Mouse (Mus musculus) kidney, postnatal 14 days (tissue): Measurements from ENCODE around the gene Ccnyl1.
A peak's percentile ranks its signal among the peaks of the same experiment; 100 is the strongest.
"Not testable (repeated sequence)": the region's sequence is repeated elsewhere in the genome, so short reads cannot be mapped to it uniquely, and the experiment has no call there.

Experiments
- DNase-seq: peaks from one replicate; pipeline ENCODE4 v3.0.0; 2022; ENCODE audit warnings: mixed read lengths

The Ccnyl1 gene

DNA sequence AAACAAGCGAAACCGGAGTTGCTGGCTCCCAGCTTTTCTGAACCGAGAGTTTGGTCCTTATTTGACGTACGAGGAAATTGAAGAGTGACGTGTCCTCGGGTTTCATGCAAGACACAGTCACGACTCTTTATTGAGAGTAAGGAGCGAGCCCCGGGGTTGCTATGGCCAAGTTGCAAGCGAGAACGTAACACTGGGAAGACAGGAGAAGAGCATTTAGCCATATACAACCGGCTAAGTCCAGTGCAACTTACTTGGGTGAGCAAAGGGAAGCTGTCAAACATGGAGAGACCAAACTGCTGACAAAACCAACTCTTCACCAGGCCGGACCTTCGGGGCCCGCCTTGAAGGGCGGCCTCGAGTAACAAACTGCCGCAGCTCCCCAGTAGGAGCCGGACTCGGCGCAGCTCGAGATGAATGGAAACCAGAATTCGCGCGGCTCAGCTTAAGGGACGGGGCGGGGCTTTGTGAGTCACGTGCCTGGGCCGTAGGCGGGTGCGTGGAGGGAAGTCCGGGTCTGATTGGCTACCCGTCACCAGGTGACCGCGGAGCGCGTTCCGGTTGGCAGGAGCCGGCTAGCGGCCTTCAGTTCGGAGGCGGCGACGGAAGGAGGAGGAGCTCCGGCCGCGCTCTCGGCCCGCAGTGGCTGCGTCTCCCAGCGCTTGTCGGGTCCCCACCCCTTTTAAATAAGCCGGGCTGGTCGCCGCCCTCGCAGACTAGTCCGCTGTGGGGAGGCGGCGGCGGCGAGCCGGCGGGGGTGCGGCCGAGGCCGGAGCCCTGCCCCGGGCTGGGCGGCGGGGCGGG, at the start of gene Ccnyl1:
Gene Ccnyl1 (plus strand): TSS at position 243 of the 801 bp plus-strand sequence.
- peak; percentile 99 for DNase-seq

DNA sequence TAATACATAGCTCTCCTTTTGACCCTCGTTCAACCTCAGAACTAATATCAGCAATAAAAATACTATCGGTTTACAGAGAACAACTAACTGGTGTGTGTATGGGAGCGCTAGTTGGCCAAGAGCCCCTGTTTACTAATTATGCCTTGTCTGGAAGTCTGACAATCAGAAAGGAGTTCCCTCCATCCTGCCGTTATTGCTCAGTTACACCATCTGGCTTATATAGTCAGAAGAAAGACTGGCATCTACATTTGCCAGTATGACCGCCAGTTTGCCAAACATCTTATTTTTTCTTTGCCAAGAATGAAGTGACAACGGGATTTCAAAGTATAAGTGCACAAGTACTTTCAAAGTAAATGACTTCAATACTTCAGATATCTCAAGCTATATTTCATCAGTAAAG, 49.2 kb upstream of the Ccnyl1 start:
- no peak for DNase-seq

DNA sequence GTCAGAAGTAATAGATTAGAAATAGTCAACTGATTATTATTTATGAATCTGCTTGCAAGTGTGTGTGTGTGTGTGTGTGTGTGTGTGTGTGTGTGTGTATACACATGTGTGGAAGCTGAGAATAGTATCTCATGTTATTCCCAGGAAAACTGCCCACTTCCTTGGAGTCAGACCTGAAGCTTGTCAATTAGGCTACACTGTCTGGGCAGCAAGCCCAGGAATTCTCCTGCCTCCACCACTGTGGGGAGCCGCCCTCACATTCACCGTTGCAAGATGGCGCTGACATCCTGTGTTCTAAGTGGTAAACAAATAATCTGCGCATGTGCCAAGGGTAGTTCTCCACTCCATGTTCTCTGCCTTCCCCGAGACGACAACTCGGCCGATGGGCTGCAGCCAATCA, 47.7 kb upstream of the Ccnyl1 start:
- not testable (repeated sequence) for DNase-seq

DNA sequence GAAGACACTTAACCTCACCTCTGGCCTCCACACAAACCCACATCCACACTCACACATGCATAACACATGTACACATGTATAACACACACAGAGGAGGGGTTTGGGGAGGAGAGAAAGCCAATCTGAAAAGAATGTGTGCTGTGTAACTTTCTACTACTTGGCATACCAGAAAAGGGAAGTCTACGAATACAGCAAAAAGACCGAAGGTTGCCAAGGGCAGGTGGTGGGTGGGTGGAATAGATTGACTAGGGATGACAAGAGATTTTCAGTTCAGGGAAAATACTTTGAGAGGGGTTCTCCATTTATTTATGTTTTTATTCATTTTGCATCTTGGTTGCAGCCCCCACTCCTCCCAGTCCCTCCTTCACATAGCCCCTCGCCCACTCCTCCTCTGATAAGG, 45.7 kb upstream of the Ccnyl1 start:
- no peak for DNase-seq

DNA sequence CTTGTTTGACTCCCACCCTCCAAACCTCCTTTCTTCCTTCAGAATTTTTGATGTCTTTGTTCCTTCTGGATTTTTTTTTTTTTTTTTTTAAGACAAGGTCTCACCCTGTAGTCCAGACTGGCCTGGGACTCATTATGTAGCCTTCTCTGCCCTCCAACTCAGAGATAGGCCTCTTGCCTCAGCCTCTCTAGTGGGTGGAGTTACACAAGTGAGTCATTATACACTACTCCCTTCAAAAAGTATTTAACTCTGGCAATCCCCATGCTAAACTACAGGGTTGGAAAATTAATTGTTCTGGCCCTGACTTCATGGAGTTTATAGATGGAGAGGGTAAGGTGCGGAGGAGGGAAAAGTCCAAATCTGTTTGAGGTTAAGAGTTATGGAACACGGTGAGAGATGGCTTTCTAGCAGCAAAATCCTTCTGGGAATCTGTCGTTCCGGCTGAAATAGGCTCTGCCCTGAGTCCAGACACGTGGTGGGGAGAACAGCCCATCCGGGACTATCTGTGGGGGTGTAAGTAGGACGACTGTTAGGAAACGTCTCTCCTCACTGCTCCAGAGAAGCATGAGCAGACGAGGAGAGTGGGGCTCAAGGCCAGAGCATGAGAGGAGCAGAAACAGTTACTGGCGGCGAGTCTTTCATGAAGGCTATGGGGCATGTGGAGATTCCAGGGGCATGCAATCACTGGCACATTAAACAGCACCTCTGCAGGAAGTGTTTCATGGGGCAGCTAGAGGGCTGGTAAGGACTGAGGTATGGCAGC, 40.7 kb upstream of the Ccnyl1 start:
- no peak for DNase-seq

DNA sequence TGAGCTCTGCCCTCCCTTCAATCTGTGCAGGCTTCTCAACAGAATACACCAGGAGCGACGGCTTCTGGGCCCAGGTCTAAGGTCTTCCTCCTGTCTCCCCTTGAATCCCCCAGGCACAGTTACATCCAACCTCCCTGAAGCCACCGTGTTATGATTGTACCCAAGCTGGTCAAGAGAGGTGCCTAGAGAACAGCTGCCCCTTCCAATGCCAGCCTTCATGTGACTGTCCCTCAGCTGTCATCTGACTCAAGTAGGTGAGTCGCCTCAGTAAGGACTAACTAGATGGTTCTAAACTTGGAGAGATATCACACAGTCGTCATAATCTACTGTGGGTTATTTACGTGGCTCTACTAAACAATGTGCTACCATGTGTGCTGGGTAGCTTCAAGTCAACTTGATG, 36.6 kb upstream of the Ccnyl1 start:
- no peak for DNase-seq

DNA sequence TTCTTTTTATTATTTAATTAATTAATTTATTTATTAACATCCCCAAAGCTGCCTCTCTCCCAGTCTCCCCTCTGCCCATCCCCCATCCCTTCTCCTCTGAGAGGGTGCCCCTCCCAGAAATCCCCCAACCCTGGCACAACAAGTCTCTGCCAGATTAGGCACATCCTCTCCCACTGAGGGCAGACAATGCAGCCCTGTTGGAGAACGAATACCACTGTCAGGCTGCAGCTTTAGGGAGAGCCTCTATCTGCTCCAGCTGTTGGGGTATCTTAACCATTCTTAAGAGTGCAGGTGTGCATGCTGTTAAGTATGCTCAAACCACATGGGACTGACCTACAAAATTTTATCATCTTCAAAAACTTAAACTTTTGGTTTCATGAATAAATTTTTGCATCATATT, 34.8 kb upstream of the Ccnyl1 start:
- DNase-seq: no peak

DNA sequence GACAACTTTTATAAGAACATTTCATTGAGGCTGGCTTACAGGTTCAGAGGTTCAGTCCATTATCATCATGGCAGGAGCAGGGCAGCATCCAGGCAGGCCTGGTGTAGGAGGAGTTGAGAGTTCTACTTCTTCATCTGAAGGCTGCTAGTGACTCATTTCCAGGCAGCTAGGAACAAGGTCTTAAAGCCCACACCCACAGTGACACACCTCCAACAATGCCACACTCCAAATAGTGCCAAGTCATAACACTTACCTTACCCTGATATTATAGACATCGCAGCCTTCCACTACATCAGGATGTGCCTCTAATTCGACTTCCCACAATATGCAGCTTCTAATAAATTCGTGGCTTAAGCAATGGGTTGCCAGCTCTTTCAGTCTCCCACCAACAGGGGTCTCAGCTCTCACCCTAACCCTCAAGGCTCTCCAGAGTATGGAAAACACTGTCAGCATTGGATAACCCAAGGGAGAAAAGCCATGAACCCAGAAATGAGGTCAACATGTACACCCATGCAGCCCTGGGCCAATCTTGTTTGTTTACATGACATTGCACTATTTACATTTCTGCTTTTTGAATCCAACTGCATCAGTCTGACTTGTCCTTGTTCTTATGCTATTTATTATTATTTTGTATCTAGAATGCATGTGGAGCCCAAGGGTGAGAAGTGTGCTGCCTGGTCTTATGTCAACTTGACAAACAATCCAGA, 33.7 kb upstream of the Ccnyl1 start:
- DNase-seq: no peak

DNA sequence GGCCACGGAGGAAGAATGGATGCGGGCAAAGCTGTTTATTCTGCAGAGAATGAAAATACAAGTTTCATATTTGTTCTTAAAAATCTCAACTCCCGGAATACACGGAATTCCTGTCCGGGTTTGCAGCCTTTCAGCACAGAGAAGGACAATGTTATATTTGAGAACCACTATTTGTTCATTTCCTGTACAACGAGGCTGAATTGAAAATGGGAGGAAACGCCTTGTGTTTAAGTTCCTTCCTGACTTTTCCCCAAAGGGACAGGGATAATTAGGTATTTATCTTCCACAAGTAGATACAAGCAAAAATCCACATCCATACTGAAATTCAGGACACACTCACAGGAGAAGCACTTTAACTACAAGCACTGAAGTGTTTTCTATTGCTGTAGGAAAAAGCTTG, 31.4 kb upstream of the Ccnyl1 start:
- DNase-seq: peak; percentile 32

DNA sequence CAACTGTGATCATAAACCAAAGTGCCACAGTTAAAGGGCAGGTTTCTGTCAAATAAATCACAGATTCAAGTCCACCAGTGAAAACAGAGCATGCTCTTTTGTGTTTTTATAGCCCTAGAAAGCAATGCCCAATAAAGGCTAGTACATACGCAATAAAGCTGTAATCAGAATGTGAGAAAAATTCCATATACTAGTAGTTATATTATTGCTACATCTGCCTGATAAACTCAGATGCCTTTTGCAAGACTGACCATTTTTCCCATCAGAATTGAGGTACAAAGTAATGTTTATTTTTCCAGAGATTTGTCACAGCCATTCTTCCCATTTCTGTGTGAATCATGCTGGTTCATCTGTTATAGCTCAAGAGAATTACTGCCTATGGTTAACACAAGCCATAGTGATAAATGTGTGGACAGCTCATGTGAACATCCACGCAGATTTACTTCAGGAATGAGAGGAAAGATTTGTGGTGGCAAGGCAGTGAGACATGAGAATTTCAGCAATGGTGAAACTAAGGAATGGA, 23.1 kb upstream of the Ccnyl1 start:
- DNase-seq: no peak

DNA sequence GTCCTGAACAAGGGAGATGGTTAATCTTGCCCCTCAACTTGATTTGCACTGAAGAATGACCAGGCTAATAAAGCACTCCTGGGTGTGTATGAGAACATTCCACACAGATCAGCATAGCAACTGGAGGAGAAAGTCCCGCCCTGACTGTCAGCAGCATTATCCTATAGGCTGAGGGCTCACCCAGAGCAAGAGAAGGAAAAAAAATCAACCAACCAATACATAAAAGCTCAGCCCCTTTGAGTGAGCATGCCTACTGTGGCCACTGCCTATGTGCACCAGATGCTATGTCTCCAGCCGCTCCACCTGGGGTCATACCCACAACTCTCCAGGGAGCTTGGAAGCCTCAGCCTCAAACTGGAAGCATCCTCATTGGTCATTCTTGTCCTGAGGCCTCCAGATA, 20.8 kb upstream of the Ccnyl1 start:
- DNase-seq: no peak

DNA sequence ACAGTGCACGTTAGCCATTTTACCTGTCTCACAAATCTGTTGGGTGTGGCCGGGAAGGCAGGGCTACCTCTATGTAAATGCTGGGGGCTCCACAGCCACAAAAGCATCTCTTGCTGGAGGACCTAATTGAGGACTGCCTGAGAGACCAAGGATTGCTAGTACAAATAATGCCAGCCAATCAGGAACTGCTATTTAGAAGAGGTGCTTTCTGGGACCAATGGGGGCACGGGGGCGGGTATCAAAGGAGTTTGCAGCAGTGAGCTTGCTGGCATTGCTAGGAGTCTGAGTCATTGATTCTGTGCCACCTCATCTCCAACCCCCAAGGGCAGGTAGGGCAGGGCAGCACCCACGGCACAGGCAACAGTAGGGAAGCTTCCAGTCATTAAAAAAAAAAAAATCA, 16.3 kb upstream of the Ccnyl1 start:
- no peak for DNase-seq

DNA sequence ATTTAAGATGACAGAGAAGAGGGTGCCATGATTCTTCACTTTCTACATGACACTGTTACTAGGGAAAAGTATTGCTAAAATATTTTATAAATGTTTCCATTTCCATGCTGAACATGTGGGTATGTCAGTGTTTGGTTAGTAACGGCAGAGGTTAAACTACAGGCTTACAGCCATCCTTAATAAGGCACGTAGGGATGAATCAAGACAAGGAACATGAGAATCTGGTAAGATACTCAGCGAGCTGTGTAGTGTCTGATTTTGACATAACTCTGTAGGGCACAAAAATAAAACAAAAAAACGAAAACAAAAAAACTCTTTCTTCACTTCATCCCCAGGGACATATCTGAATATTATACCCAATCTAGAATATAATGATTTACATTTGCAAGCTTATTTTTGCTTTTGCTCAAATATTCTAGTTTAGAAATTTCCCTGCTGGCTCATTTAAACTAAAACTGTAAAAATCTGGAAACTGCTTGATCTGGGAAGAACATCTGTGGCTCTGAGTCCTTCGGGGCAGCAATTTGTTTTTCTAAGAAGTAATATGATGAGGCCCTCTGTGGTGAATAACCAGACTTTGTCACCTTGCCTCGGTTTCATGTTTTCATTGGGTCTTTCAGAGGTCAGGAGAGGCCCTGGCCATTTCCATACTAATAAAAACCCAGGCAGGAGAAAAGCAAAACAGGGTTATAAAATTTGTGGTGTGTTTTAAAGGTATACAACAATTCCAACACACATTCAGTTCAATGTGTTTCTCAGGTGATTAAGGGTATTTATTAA, 14.0 kb upstream of the Ccnyl1 start:
- DNase-seq: no peak

DNA sequence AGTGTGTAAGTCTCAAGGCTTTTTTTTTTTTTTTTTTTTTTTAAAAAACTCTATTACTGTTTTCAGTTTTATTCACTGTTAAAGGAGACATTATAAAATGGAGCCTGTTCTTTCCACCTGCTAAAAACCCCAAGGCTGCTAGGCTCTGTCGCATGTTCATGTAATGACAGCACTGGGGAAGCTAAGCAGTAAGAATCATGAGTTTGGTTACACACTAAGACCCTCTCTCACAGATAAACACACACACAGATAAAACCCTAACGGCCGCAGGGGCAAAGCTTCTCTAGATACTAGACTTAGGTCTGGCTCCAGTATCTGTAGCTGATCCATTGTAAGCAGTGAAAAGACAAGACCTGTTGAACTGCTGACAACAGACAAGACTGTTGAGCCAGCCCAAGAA, 8.8 kb upstream of the Ccnyl1 start:
- no peak for DNase-seq

DNA sequence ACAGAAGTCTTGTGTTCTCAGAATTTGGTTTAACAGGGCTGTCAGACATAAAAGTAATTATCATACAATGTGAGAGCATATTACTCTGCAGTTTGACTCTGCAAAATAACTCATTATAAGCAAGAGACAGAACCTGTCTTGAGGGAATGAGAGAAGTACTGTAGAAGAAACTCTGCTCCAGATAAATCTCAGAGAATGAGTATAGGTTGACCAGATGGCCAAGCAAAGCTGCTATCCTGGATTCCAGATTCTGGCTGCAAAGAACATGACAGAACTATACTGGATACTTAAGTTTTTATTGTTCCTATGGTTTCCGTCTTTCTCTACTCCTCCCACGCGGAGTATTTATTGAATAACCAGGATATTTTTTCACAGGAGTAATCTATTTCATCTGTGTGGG, 7.2 kb upstream of the Ccnyl1 start:
- no peak for DNase-seq

DNA sequence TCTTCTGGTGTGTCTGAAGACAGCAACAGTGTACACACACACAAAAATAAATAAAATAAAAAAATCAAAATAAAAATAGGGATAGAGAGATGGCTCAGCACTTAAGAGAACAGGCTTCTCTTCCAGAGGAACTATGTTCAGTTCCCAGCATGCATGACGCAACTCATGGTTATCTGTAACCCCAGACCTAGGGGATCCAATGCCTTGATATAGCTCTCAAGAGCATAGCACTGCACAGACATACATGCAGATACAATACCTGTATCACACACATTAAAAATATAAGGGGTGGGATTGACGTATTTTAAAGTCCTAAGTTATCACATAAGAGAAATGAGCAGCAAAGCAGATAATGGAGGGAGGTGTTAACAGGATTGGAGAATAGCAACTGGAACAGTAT, 5.8 kb upstream of the Ccnyl1 start:
- DNase-seq: no peak

DNA sequence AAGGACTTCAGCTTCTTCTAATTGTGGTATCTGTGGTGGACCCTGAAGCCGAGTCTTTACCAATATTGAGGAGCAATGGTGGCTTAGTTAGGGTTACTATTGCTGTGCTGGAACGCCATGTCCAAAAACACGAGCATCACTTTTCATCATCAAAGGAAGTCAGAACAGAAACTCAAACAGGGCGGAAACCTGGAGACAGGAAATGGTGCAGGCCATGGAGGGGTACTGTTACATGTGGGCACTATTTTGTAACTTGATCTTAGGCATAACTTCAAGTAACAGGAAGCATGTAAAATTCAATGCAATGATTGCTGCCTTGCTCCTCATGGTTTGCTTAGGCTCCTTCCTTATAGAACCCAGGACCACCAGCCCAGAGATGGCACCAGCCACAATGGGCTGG, 2.2 kb upstream of the Ccnyl1 start:
- no peak for DNase-seq

DNA sequence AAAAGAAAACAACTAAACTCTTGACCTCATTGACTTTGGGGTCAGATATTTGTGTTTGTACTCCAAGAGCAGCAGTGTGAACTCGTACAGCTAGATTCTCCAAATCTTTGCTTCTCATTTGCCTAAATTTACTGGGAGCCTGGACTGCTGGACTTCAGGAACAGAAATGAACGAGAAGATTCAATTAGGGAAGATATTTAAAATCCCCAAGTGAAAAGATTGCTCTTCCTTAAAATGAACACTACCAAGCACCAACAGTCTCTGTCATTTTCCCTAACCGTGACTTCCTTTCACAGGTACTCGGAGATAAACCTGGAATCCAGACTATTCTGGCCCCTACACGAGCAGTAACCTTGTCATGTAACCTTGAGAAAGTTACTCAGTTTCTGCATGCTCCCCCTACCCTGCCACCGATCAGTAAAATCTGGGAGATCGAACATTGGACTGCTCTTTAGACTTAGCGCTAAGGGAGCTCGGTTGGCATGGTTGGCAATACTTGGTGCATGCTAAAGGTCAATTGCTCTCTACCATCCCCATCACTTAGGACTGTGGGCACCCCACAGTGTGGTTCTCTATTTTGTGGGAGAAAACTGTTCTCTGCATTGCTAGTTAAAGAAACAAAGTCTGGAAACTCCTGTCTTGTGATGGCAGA, 568 bp upstream of the Ccnyl1 start:
- DNase-seq: no peak

DNA sequence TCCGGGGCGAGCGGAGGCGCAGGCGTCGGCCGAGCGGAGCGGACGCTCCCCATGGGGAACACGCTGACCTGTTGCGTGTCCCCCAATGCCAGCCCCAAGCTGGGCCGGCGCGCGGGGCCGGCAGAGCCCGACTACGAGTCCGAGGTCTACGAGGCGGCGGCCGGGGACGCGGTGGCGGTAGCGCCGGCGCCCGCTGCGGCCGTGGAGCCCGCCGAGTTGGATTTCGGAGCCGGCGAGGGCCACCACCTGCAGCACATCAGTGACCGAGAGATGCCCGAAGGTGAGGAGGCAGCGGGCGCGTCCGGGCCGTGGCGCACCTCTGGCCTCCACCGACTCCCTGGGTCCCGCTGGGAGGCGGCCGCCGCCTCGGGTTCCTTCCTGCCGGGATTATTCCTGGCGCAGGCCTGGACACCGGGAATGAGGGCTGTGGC, 881 bp downstream of the Ccnyl1 start:
- peak; percentile 61 for DNase-seq

DNA sequence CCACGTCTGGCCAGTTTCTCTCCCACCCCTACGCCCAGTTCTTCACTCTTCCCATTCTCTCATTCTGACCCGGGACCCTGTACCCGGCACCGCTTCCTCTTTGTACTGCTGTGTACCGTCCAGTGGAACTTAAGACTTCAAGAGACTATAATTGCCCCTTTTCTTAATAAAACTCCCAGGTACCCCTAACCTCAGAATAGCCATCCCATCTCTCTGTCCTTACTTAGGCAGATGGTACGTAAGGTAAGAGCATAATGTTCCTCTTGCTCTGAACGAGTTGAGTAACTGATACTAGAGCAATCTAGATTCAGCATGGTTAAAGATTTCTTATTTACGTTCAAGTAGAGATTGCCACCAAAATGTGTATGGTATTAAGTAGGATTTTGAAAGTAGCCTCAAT, 1.3 kb downstream of the Ccnyl1 start:
- no peak for DNase-seq

DNA sequence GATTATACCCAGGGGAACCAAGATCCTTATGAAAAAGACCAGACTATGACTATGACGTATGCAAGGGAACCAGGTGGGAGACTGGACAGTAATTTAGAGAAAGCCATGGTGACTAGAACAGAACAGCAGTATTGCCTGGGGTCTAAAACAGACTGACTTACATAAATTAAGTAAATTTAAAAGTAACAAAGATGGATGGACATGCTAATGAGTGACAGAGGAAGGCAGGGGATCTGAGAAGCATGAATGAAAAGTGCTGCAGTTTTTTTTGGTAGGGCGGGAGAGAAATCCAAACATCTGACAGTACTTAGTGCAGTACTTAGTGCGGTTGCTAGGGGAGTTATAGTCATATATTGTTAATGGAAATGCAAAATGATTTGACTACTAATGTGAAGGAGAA, 4.9 kb downstream of the Ccnyl1 start:
- no peak for DNase-seq

DNA sequence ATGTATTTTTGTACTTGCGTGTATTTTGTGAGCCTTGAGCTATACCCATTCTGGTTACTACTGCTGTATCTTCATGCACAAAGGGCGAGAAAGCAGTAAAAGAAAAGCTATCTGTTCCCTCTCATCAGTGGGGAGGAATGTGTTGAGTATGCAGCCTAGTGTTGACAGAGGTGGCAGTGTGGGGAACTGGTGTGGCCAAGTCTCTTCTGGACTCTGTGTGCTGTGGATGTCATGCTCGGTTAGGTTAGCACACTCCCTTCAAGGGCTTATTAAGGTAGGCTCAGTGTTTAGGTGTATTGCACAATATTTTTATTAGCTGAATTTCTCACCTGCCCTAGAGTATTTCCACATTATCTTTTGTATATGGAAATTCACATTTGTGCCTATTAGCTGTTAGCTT, 11.5 kb downstream of the Ccnyl1 start:
- peak; percentile 40 for DNase-seq
